Comparison of ENCODE assay signal across 25 mouse cellular contexts in the genomic region with DNA sequence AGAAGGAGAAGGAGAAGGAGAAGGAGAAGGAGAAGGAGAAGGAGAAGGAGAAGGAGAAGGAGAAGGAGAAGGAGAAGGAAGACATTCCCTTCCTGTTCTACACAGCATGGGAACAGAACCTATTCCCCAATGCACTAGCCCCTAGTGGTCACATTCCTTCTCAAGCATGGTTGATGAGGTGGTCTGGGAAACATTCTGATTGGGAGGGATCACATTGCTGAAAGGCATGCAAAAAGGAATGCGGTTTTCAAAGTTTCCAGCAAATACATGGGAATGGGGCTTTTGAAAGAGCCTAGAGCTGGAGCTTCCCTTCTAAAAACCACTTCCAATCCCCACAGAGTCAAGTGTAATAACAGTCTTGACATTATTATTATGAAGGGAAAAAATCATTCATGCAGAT.
DNase-seq lines count a peak whose midpoint lies in the region; ATAC-seq and TF ChIP-seq lines count a peak whose summit lies in the region.
"Had no signal": no experiment of that assay in that cellular context is flagged by ENCODE, and none has a peak within 500 bp of the region (broad histone marks: within the 10 kb centered on the region; RNA-seq: fewer than 3 reads in every experiment).

No protein-coding gene starts in this region.

- H3K9me3 ChIP-seq in kidney, postnatal 0 days (replicated peaks; ENCODE audit: low read length): no peaks in the 10 kb centered on the region
- no peaks in the 10 kb centered on the region for H3K9me3 ChIP-seq in liver, postnatal 0 days (ENCODE audit: low read length)
- H3K9me3 ChIP-seq: embryonic facial prominence, embryonic 12.5 days; forebrain, embryonic 13.5 days; limb, embryonic 12.5 days; liver, embryonic 15.5 days; neural tube, embryonic 13.5 days had no signal

- H3K4me1 ChIP-seq in kidney, postnatal 0 days (replicated peaks; ENCODE audit: insufficient read depth, low read length): no peaks in the 10 kb centered on the region
- no peaks in the 10 kb centered on the region for H3K4me1 ChIP-seq in liver, postnatal 0 days (ENCODE audit: insufficient read depth)
- H3K4me1 ChIP-seq: embryonic facial prominence, embryonic 12.5 days; forebrain, embryonic 13.5 days; liver, embryonic 15.5 days; neural tube, embryonic 13.5 days had no signal

- peak; percentile 35; the same call in 1 of the 2 replicates for TF ChIP-seq CTCF in kidney, postnatal 0 days (IDR thresholded peaks at IDR 0.05; ENCODE audit: low read depth)
- TF ChIP-seq CTCF in liver, postnatal 0 days (IDR thresholded peaks at IDR 0.05; ENCODE audit: low read depth): no peak

- H3K27me3 ChIP-seq in kidney, postnatal 0 days (ENCODE audit: insufficient read depth, low read length): no peaks in the 10 kb centered on the region
- H3K27me3 ChIP-seq in liver, postnatal 0 days (ENCODE audit: insufficient read depth, low read length): no peaks in the 10 kb centered on the region
- H3K27me3 ChIP-seq: embryonic facial prominence, embryonic 12.5 days; forebrain, embryonic 13.5 days; limb, embryonic 12.5 days; liver, embryonic 15.5 days; neural tube, embryonic 13.5 days had no signal

- no peak overlapping the region for H3K9ac ChIP-seq in kidney, postnatal 0 days (ENCODE audit: low read depth, low read length)
- no peak overlapping the region for H3K9ac ChIP-seq in liver, postnatal 0 days (replicated peaks)
- H3K9ac ChIP-seq: embryonic facial prominence, embryonic 12.5 days; forebrain, embryonic 13.5 days; limb, embryonic 12.5 days; liver, embryonic 15.5 days; neural tube, embryonic 13.5 days had no signal

- no peak overlapping the region for H3K27ac ChIP-seq in kidney, postnatal 0 days
- no peak overlapping the region for H3K27ac ChIP-seq in liver, postnatal 0 days (ENCODE audit: low read depth)
- H3K27ac ChIP-seq: embryonic facial prominence, embryonic 12.5 days; forebrain, embryonic 13.5 days; layer of hippocampus, adult 2 months; left cerebral cortex, adult 2 months; limb, embryonic 12.5 days; liver, embryonic 15.5 days; neural tube, embryonic 13.5 days had no signal

- 53% methylated on average over 1 of the region's 1 CpGs for WGBS in kidney, postnatal 0 days
- 41% methylated on average over 1 of the region's 1 CpGs for WGBS in liver, postnatal 0 days (ENCODE audit: insufficient replicate concordance)

- no peaks in the 10 kb centered on the region for H3K36me3 ChIP-seq in kidney, postnatal 0 days (ENCODE audit: insufficient read depth, low read length)
- H3K36me3 ChIP-seq in liver, postnatal 0 days (replicated peaks; ENCODE audit: insufficient read depth, low read length): no peaks in the 10 kb centered on the region
- H3K36me3 ChIP-seq: embryonic facial prominence, embryonic 12.5 days; limb, embryonic 12.5 days; liver, embryonic 15.5 days; neural tube, embryonic 13.5 days had no signal

- peak; percentile 22 for DNase-seq in kidney, postnatal 0 days (ENCODE audit: low spot score)
- DNase-seq in kidney, postnatal 14 days: no peak
- DNase-seq in ES-CJ7 (ENCODE audit: low read depth, low spot score) (peak; percentile 12), R1 (ENCODE audit: low read depth, low spot score) (peak; percentile 16)
- peak; percentile 72 for DNase-seq in fibroblast of lung, adult 2 months (ENCODE audit: low read depth)
- no peak for DNase-seq in liver, postnatal 0 days
- DNase-seq in neural tube, embryonic 10.5 days (ENCODE audit: extremely low spot score, low spot score): no peak
- DNase-seq: adrenal gland, postnatal 25 days; B cell, adult 2 months; cerebellum, adult 11-12 months; cerebellum, adult 9-11 months; gastrocnemius, postnatal 10 days; heart, postnatal 14 days; kidney, adult 11 months; kidney, postnatal 36 days; lung, postnatal 14 days had no signal

- no peak overlapping the region for H3K4me3 ChIP-seq in kidney, postnatal 0 days (replicated peaks; ENCODE audit: low read depth, low read length)
- no peak overlapping the region for H3K4me3 ChIP-seq in liver, postnatal 0 days (ENCODE audit: low read depth, low read length)
- H3K4me3 ChIP-seq: embryonic facial prominence, embryonic 12.5 days; forebrain, embryonic 13.5 days; layer of hippocampus, adult 2 months; left cerebral cortex, adult 2 months; limb, embryonic 12.5 days; liver, embryonic 15.5 days; myocyte; neural tube, embryonic 13.5 days had no signal

- TF ChIP-seq EP300 in liver, postnatal 0 days (IDR thresholded peaks at IDR 0.05; ENCODE audit: low read depth): no peak

- ATAC-seq in kidney, postnatal 0 days (replicated peaks; ENCODE audit: low FRiP score, low read depth): no peak
- ATAC-seq in liver, postnatal 0 days: no peak
- ATAC-seq: forebrain, embryonic 13.5 days had no signal

- H3K4me2 ChIP-seq in kidney, postnatal 0 days (ENCODE audit: low read length): no peak overlapping the region
- no peak overlapping the region for H3K4me2 ChIP-seq in liver, postnatal 0 days (ENCODE audit: low read depth, low read length)
- H3K4me2 ChIP-seq: embryonic facial prominence, embryonic 12.5 days; forebrain, embryonic 13.5 days; limb, embryonic 12.5 days; liver, embryonic 15.5 days; midbrain, embryonic 11.5 days; neural tube, embryonic 13.5 days had no signal

Comparison
In these comparisons a context has a peak if more than half of its experiments do, and no peak if none do; other contexts are left out.
1. DNase-seq: peak in kidney, postnatal 0 days (single experiment), ES-CJ7 (single experiment), R1 (single experiment) and fibroblast of lung, adult 2 months (single experiment); none in kidney, postnatal 14 days (single experiment), liver, postnatal 0 days (single experiment) and neural tube, embryonic 10.5 days (single experiment).